Mouse (Mus musculus): ENCODE measurements around the gene Sgce. TPM values are rescaled to one million over a fixed set of nuclear protein-coding genes. Genes with fewer than 3 reads are reported as not detected.
"Not testable (repeated sequence)": the region's sequence is repeated elsewhere in the genome, so short reads cannot be mapped to it uniquely, and the experiment has no call there.

Sgce gene
- polyA plus RNA-seq, 1 experiment from 2014 or later, result 72.9 TPM

GRCm38 (mm10) chr6:4680576-4680975, 66.4 kb downstream of the Sgce start:
- Histone ChIP-seq H3K36me3 (no peaks in the 10 kb centered on the region), H3K4me3 (replicated peaks) (no peak overlapping the region), H3K9me3 (replicated peaks) (no peaks in the 10 kb centered on the region), H3K4me2 (replicated peaks) (no peak overlapping the region), H3K27me3 (no peaks in the 10 kb centered on the region), H3K9ac (no peak overlapping the region), H3K27ac (replicated peaks) (no peak overlapping the region), H3K4me1 (no peaks in the 10 kb centered on the region)
- ATAC-seq (ENCODE audit: insufficient number of reproducible peaks, low FRiP score, low TSS enrichment, low read depth), result no peak
- WGBS, result 82% methylated on average over 4 of the region's 4 CpGs

GRCm38 (mm10) chr6:4679981-4680380, 67.0 kb downstream of the Sgce start:
- Histone ChIP-seq H3K4me3 (replicated peaks) (no peak overlapping the region), H3K4me1 (no peaks in the 10 kb centered on the region), H3K27me3 (no peaks in the 10 kb centered on the region), H3K4me2 (replicated peaks) (no peak overlapping the region), H3K36me3 (no peaks in the 10 kb centered on the region), H3K9ac (no peak overlapping the region), H3K27ac (replicated peaks) (no peak overlapping the region), H3K9me3 (replicated peaks) (no peaks in the 10 kb centered on the region)
- WGBS, result 58% methylated on average over 1 of the region's 1 CpGs
- no peak for ATAC-seq (ENCODE audit: insufficient number of reproducible peaks, low FRiP score, low TSS enrichment, low read depth)

- Histone ChIP-seq H3K9me3 (replicated peaks) (no peaks in the 10 kb centered on the region), H3K4me2 (replicated peaks) (no peak overlapping the region), H3K36me3 (no peaks in the 10 kb centered on the region), H3K27ac (replicated peaks) (no peak overlapping the region), H3K4me1 (no peaks in the 10 kb centered on the region), H3K4me3 (replicated peaks) (no peak overlapping the region), H3K9ac (no peak overlapping the region), H3K27me3 (no peaks in the 10 kb centered on the region)
- ATAC-seq (ENCODE audit: insufficient number of reproducible peaks, low FRiP score, low TSS enrichment, low read depth), result no peak
- 40% methylated on average over 1 of the region's 1 CpGs for WGBS
Measured at GRCm38 (mm10) chr6:4677356-4677761, 69.6 kb downstream of the Sgce start.

- H3K27ac ChIP-seq (replicated peaks), result no peak overlapping the region
- no peaks in the 10 kb centered on the region for H3K9me3 ChIP-seq (replicated peaks)
- no peak overlapping the region for H3K4me3 ChIP-seq (replicated peaks)
- 89% methylated on average over 6 of the region's 6 CpGs for WGBS
- H3K9ac ChIP-seq, result no peak overlapping the region
- H3K27me3 ChIP-seq, result no peaks in the 10 kb centered on the region
- no peak for ATAC-seq (ENCODE audit: insufficient number of reproducible peaks, low FRiP score, low TSS enrichment, low read depth)
- no peaks in the 10 kb centered on the region for H3K4me1 ChIP-seq
- H3K36me3 ChIP-seq, result no peaks in the 10 kb centered on the region
- no peak overlapping the region for H3K4me2 ChIP-seq (replicated peaks)
Measured at GRCm38 (mm10) chr6:4665154-4665553, 81.9 kb downstream of the Sgce start.

- no peaks in the 10 kb centered on the region for H3K9me3 ChIP-seq (replicated peaks)
- H3K4me2 ChIP-seq (replicated peaks), result no peak overlapping the region
- no peaks in the 10 kb centered on the region for H3K27me3 ChIP-seq
- ATAC-seq (ENCODE audit: insufficient number of reproducible peaks, low FRiP score, low TSS enrichment, low read depth), result no peak
- H3K27ac ChIP-seq (replicated peaks), result no peak overlapping the region
- no peak overlapping the region for H3K9ac ChIP-seq
- 61% methylated on average over 2 of the region's 2 CpGs for WGBS
- no peaks in the 10 kb centered on the region for H3K36me3 ChIP-seq
- no peak overlapping the region for H3K4me3 ChIP-seq (replicated peaks)
- no peaks in the 10 kb centered on the region for H3K4me1 ChIP-seq
Measured at GRCm38 (mm10) chr6:4664313-4664712, 82.7 kb downstream of the Sgce start.

GRCm38 (mm10) chr6:4663516-4663915, 83.5 kb downstream of the Sgce start:
- Histone ChIP-seq H3K27me3 (no peaks in the 10 kb centered on the region), H3K9ac (no peak overlapping the region), H3K4me1 (no peaks in the 10 kb centered on the region), H3K4me2 (replicated peaks) (no peak overlapping the region), H3K9me3 (replicated peaks) (no peaks in the 10 kb centered on the region), H3K27ac (replicated peaks) (no peak overlapping the region), H3K36me3 (no peaks in the 10 kb centered on the region), H3K4me3 (replicated peaks) (no peak overlapping the region)
- ATAC-seq (ENCODE audit: insufficient number of reproducible peaks, low FRiP score, low TSS enrichment, low read depth), result no peak
- WGBS, result 66% methylated on average over 2 of the region's 2 CpGs

- Histone ChIP-seq H3K9ac (no peak overlapping the region), H3K4me2 (replicated peaks) (no peak overlapping the region), H3K4me3 (replicated peaks) (no peak overlapping the region), H3K4me1 (no peaks in the 10 kb centered on the region), H3K36me3 (no peaks in the 10 kb centered on the region), H3K9me3 (replicated peaks) (no peaks in the 10 kb centered on the region), H3K27ac (replicated peaks) (no peak overlapping the region), H3K27me3 (no peaks in the 10 kb centered on the region)
- WGBS, result 83% methylated on average over 13 of the region's 13 CpGs
- ATAC-seq (ENCODE audit: insufficient number of reproducible peaks, low FRiP score, low TSS enrichment, low read depth), result no peak
Measured at GRCm38 (mm10) chr6:4658861-4659260, 88.1 kb downstream of the Sgce start.

- no peak for ATAC-seq (ENCODE audit: insufficient number of reproducible peaks, low FRiP score, low TSS enrichment, low read depth)
- H3K9ac ChIP-seq, result no peak overlapping the region
- H3K27ac ChIP-seq (replicated peaks), result no peak overlapping the region
- no peak overlapping the region for H3K4me2 ChIP-seq (replicated peaks)
- H3K27me3 ChIP-seq, result no peaks in the 10 kb centered on the region
- no peaks in the 10 kb centered on the region for H3K36me3 ChIP-seq
- H3K4me1 ChIP-seq, result no peaks in the 10 kb centered on the region
- no peak overlapping the region for H3K4me3 ChIP-seq (replicated peaks)
- WGBS, result 81% methylated on average over 4 of the region's 4 CpGs
- no peaks in the 10 kb centered on the region for H3K9me3 ChIP-seq (replicated peaks)
Measured at GRCm38 (mm10) chr6:4655924-4656323, 91.1 kb downstream of the Sgce start.

- Histone ChIP-seq H3K9me3 (replicated peaks) (no peaks in the 10 kb centered on the region), H3K4me1 (no peaks in the 10 kb centered on the region), H3K4me2 (replicated peaks) (no peak overlapping the region), H3K9ac (no peak overlapping the region), H3K27ac (replicated peaks) (no peak overlapping the region), H3K36me3 (no peaks in the 10 kb centered on the region), H3K4me3 (replicated peaks) (no peak overlapping the region), H3K27me3 (no peaks in the 10 kb centered on the region)
- 56% methylated on average over 5 of the region's 5 CpGs for WGBS
- no peak for ATAC-seq (ENCODE audit: insufficient number of reproducible peaks, low FRiP score, low TSS enrichment, low read depth)
Measured at GRCm38 (mm10) chr6:4655466-4655865, 91.5 kb downstream of the Sgce start.

- not testable (repeated sequence) for H3K4me2 ChIP-seq (replicated peaks); H3K4me3 ChIP-seq (replicated peaks); H3K9me3 ChIP-seq (replicated peaks); H3K27ac ChIP-seq (replicated peaks); H3K4me1 ChIP-seq; H3K36me3 ChIP-seq; ATAC-seq (ENCODE audit: insufficient number of reproducible peaks, low FRiP score, low TSS enrichment, low read depth); H3K9ac ChIP-seq; H3K27me3 ChIP-seq
- WGBS, result 95% methylated on average over 12 of the region's 12 CpGs
Measured at GRCm38 (mm10) chr6:4653741-4654140, 93.3 kb downstream of the Sgce start.

- H3K9me3 ChIP-seq (replicated peaks), result no peaks in the 10 kb centered on the region
- 70% methylated on average over 8 of the region's 8 CpGs for WGBS
- H3K4me1 ChIP-seq, result no peaks in the 10 kb centered on the region
- H3K27ac ChIP-seq (replicated peaks), result no peak overlapping the region
- H3K9ac ChIP-seq, result no peak overlapping the region
- no peak overlapping the region for H3K4me3 ChIP-seq (replicated peaks)
- no peak overlapping the region for H3K4me2 ChIP-seq (replicated peaks)
- H3K36me3 ChIP-seq, result no peaks in the 10 kb centered on the region
- ATAC-seq (ENCODE audit: insufficient number of reproducible peaks, low FRiP score, low TSS enrichment, low read depth), result no peak
- no peaks in the 10 kb centered on the region for H3K27me3 ChIP-seq
Measured at GRCm38 (mm10) chr6:4652596-4653134, 94.3 kb downstream of the Sgce start.

- ATAC-seq (ENCODE audit: insufficient number of reproducible peaks, low FRiP score, low TSS enrichment, low read depth), result no peak
- Histone ChIP-seq H3K4me1 (no peaks in the 10 kb centered on the region), H3K27ac (replicated peaks) (no peak overlapping the region), H3K36me3 (0 out of 2 replicates have a peak, but pooled peaks cover 2% of the 10 kb centered on the region), H3K27me3 (no peaks in the 10 kb centered on the region), H3K9me3 (replicated peaks) (no peaks in the 10 kb centered on the region), H3K4me3 (replicated peaks) (no peak overlapping the region), H3K9ac (no peak overlapping the region), H3K4me2 (replicated peaks) (no peak overlapping the region)
- 87% methylated on average over 3 of the region's 3 CpGs for WGBS
Measured at GRCm38 (mm10) chr6:4647351-4647750, 99.7 kb downstream of the Sgce start.

Data from embryonic facial prominence, embryonic 15.5 days (tissue).